Mouse (Mus musculus) limb, embryonic 13.5 days (tissue): ENCODE measurements around the gene Dyrk3. TPM values are rescaled to one million over a fixed set of nuclear protein-coding genes. Genes with fewer than 3 reads are reported as not detected.

Source experiments
- ATAC-seq: fragments of 200-750 bp; cut with Nextera tagmentation; 2 replicates; pipeline ENCODE4 v1.8.0; 2017; ENCODE audit warnings: low read depth, moderate number of reproducible peaks, moderate TSS enrichment; ENCODE audit not compliant: low FRiP score
- H3K27ac ChIP-seq: fragments of 300-500 bp; sonication (generic); 2 replicates; pipeline ENCODE4 v1.5.1; 2015; ENCODE audit warnings: inconsistent platforms, mild to moderate bottlenecking, moderate library complexity
- H3K27me3 ChIP-seq: fragments of 300-500 bp; sonication (generic); 2 replicates; pipeline ENCODE4 v1.6.1; 2015; ENCODE audit warnings: mild to moderate bottlenecking, inconsistent platforms
- H3K36me3 ChIP-seq: fragments of 300-500 bp; sonication (generic); 2 replicates; pipeline ENCODE4 v1.6.1; 2015; ENCODE audit warnings: inconsistent platforms, mild to moderate bottlenecking, moderate library complexity
- H3K4me1 ChIP-seq: fragments of 300-500 bp; sonication (generic); 2 replicates; pipeline ENCODE4 v1.6.1; 2015; ENCODE audit warnings: inconsistent platforms
- H3K4me2 ChIP-seq: fragments of 300-500 bp; sonication (generic); replicated peaks from 2 replicates; pipeline ENCODE4 v1.6.1; 2015; ENCODE audit warnings: inconsistent platforms, mild to moderate bottlenecking, moderate library complexity
- H3K4me3 ChIP-seq: fragments of 300-500 bp; sonication (generic); 2 replicates; pipeline ENCODE4 v1.5.1; 2015; ENCODE audit warnings: moderate library complexity, mild to moderate bottlenecking, inconsistent platforms
- H3K9ac ChIP-seq: fragments of 300-500 bp; sonication (generic); 2 replicates; pipeline ENCODE4 v1.6.1; 2015; ENCODE audit warnings: mild to moderate bottlenecking, inconsistent platforms
- H3K9me3 ChIP-seq: fragments of 300-500 bp; sonication (generic); 2 replicates; pipeline ENCODE4 v1.6.1; 2016; ENCODE audit warnings: inconsistent platforms
- WGBS: fragments of 180-500 bp; shearing (Covaris S2); methylation state at CpG from one replicate; pipeline ENCODE4 v1.1.7; 2015; 5-methylcytosine and 5-hydroxymethylcytosine counted together
- polyA plus RNA-seq: library from polyadenylated mRNA; unstranded; fragments of >200 nt; fragmentation: Nextera tagmentation; extraction: Ambion mirVana; gene quantifications from 2 replicates; pipeline ENCODE4 v1.2.1, GENCODE M21; 2015

Dyrk3 gene
- polyA plus RNA-seq, 1 experiment from 2014 or later = 3.0 TPM

GRCm38 (mm10) chr1:131097700-131098094 is 40.4 kb downstream of the Dyrk3 start, which contains the start of gene Mapkapk2:
Gene Mapkapk2, minus strand, starts transcription at chr1:131097826.
- H3K36me3 ChIP-seq = no peaks in the 10 kb centered on the region
- H3K27me3 ChIP-seq = no peaks in the 10 kb centered on the region
- H3K9ac ChIP-seq = peak within 1 kb of the TSS; percentile 95
- no peaks in the 10 kb centered on the region for H3K9me3 ChIP-seq
- H3K4me1 ChIP-seq = peaks cover 41% of the 10 kb centered on the region
- peak within 1 kb of the TSS; percentile 85 for H3K4me2 ChIP-seq
- peak within 1 kb of the TSS; percentile 93 for H3K27ac ChIP-seq
- WGBS = under 1% methylated on average over 23 of the region's 32 CpGs
- ATAC-seq = peak; percentile 96
- peak within 1 kb of the TSS; percentile 92 for H3K4me3 ChIP-seq

- peak overlapping the region; percentile 93 for H3K27ac ChIP-seq
- H3K9me3 ChIP-seq = no peaks in the 10 kb centered on the region
- peak overlapping the region; percentile 92 for H3K4me3 ChIP-seq
- peak overlapping the region; percentile 85 for H3K4me2 ChIP-seq
- H3K36me3 ChIP-seq = no peaks in the 10 kb centered on the region
- WGBS = under 1% methylated on average over 79 of the region's 98 CpGs
- no peaks in the 10 kb centered on the region for H3K27me3 ChIP-seq
- peaks cover 47% of the 10 kb centered on the region for H3K4me1 ChIP-seq
- peak overlapping the region; percentile 95 for H3K9ac ChIP-seq
- peak; percentile 62 for ATAC-seq
These were observed 41.1 kb downstream of the Dyrk3 start for GRCm38 (mm10) chr1:131096803-131097699.

- H3K9ac ChIP-seq = peak overlapping the region; percentile 95
- peak overlapping the region; percentile 93 for H3K27ac ChIP-seq
- no peaks in the 10 kb centered on the region for H3K9me3 ChIP-seq
- no peaks in the 10 kb centered on the region for H3K27me3 ChIP-seq
- peak overlapping the region; percentile 92 for H3K4me3 ChIP-seq
- 30% methylated on average over 9 of the region's 9 CpGs for WGBS
- no peak for ATAC-seq
- peaks cover 53% of the 10 kb centered on the region for H3K4me1 ChIP-seq
- H3K4me2 ChIP-seq = peak overlapping the region; percentile 85
- H3K36me3 ChIP-seq = no peaks in the 10 kb centered on the region
These were observed 41.9 kb downstream of the Dyrk3 start for GRCm38 (mm10) chr1:131096132-131096695.

GRCm38 (mm10) chr1:131095574-131095973 is 42.6 kb downstream of the Dyrk3 start:
- H3K9me3 ChIP-seq = no peaks in the 10 kb centered on the region
- no peak overlapping the region for H3K27ac ChIP-seq
- H3K4me3 ChIP-seq = peak overlapping the region; percentile 92
- no peaks in the 10 kb centered on the region for H3K36me3 ChIP-seq
- H3K27me3 ChIP-seq = no peaks in the 10 kb centered on the region
- no peak for ATAC-seq
- H3K4me1 ChIP-seq = peaks cover 59% of the 10 kb centered on the region
- WGBS = 51% methylated on average over 8 of the region's 8 CpGs
- H3K4me2 ChIP-seq = peak overlapping the region; percentile 85
- peak overlapping the region; percentile 95 for H3K9ac ChIP-seq

DNA sequence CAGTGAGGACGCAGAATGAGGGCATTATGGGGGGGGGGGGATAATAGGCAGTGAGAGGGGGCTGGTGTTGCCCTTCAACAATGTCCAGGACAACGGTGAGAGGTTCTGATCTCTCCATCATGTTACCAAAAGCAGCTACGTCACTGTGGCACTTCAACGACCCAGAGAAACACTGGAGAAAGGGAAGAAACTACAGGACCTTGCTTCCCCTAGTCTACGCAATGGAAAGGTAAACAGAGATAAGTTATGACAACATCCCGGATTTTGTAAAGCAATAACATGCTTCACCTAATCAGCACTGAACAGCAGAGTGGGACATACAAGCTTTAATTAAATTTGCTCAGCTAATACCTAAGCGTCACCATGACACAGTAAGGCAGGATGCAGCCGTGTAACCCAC is 44.3 kb downstream of the Dyrk3 start:
- Histone ChIP-seq H3K4me1 (peaks cover 76% of the 10 kb centered on the region), H3K4me2 (no peak overlapping the region)
- 86% methylated on average over 8 of the region's 8 CpGs for WGBS

GRCm38 (mm10) chr1:131092846-131093245 is 45.3 kb downstream of the Dyrk3 start:
- H3K4me3 ChIP-seq = no peak overlapping the region
- no peak overlapping the region for H3K27ac ChIP-seq
- H3K9ac ChIP-seq = no peak overlapping the region
- no peak overlapping the region for H3K4me2 ChIP-seq
- 95% methylated on average over 3 of the region's 3 CpGs for WGBS
- peaks cover 80% of the 10 kb centered on the region for H3K4me1 ChIP-seq
- no peaks in the 10 kb centered on the region for H3K36me3 ChIP-seq
- H3K27me3 ChIP-seq = no peaks in the 10 kb centered on the region
- no peak for ATAC-seq
- H3K9me3 ChIP-seq = no peaks in the 10 kb centered on the region

More for the DNA sequence above, 44.3 kb downstream of the Dyrk3 start:
- Histone ChIP-seq H3K27ac (no peak overlapping the region), H3K9ac (no peak overlapping the region), H3K36me3 (no peaks in the 10 kb centered on the region), H3K4me3 (no peak overlapping the region), H3K27me3 (no peaks in the 10 kb centered on the region), H3K9me3 (no peaks in the 10 kb centered on the region)
- ATAC-seq = no peak

DNA sequence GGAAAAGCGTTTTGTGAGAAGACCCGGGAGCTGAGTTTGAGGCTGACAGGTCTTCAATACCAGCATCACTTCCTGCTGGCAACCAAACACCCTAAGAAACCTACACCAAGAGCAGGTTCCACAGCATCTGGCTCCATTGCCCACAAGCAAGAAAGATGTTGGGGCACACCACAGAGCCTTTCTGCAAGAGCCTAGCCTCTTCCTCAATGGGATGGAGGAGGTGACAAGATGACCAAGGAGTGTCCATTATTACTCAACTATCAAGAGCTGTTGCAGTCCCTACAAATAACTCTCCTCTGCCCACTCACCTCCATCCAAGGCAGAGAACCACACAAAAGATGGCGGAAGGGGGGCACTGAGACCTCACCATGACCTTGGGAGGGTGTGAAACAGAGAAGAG is 46.0 kb downstream of the Dyrk3 start:
- 86% methylated on average over 3 of the region's 3 CpGs for WGBS
- no peak overlapping the region for H3K27ac ChIP-seq
- peaks cover 86% of the 10 kb centered on the region for H3K4me1 ChIP-seq
- ATAC-seq = no peak
- no peak overlapping the region for H3K4me2 ChIP-seq
- H3K27me3 ChIP-seq = no peaks in the 10 kb centered on the region
- H3K4me3 ChIP-seq = no peak overlapping the region
- H3K9me3 ChIP-seq = no peaks in the 10 kb centered on the region
- H3K9ac ChIP-seq = no peak overlapping the region
- H3K36me3 ChIP-seq = no peaks in the 10 kb centered on the region

DNA sequence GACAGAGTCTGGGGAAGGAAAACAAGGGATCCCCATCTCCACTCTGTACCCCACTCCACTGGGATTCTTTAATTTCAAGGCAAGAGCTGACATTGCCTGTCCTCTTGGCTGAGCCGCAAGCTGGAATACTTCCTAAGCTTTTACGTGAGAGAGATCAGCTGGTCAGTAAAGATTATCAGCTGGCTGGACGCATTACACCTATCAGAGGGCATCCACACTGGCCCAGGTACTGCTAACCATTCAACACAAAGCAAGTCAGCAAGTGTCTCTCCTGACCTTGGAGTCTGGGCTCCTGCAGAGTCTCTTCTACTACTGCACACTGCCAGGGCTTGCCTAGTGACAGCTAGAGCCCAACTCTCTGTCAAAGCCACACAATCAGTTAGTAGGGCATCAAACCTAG is 46.7 kb downstream of the Dyrk3 start:
- Histone ChIP-seq H3K4me2 (no peak overlapping the region), H3K27ac (no peak overlapping the region), H3K27me3 (no peaks in the 10 kb centered on the region), H3K4me3 (no peak overlapping the region), H3K9ac (no peak overlapping the region), H3K36me3 (no peaks in the 10 kb centered on the region), H3K9me3 (no peaks in the 10 kb centered on the region), H3K4me1 (peaks cover 93% of the 10 kb centered on the region)
- no peak for ATAC-seq
- 77% methylated on average over 3 of the region's 3 CpGs for WGBS

DNA sequence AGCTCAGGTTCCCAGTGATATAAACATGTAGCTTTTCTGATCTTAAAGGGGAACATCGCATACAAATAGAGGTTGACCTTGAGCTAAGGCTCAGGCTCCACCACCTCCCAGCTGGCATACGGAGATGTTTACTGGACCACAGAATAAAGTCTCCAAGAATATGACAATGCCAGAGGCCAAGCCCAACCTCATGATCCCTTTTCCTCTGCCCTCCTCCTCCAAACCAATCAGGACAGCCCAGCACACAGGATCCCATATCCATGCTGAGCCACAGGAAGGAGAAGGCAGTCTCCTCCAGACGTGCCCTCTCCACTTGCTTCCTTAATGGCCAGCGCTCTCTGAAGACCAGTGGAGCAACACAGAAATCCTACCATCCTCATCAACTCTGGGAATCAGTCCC is 47.3 kb downstream of the Dyrk3 start:
- H3K4me3 ChIP-seq = no peak overlapping the region
- no peaks in the 10 kb centered on the region for H3K36me3 ChIP-seq
- H3K27me3 ChIP-seq = no peaks in the 10 kb centered on the region
- H3K4me2 ChIP-seq = no peak overlapping the region
- ATAC-seq = no peak
- H3K9ac ChIP-seq = no peak overlapping the region
- H3K4me1 ChIP-seq = peaks cover 94% of the 10 kb centered on the region
- no peak overlapping the region for H3K27ac ChIP-seq
- no peaks in the 10 kb centered on the region for H3K9me3 ChIP-seq
- WGBS = 68% methylated on average over 4 of the region's 4 CpGs

DNA sequence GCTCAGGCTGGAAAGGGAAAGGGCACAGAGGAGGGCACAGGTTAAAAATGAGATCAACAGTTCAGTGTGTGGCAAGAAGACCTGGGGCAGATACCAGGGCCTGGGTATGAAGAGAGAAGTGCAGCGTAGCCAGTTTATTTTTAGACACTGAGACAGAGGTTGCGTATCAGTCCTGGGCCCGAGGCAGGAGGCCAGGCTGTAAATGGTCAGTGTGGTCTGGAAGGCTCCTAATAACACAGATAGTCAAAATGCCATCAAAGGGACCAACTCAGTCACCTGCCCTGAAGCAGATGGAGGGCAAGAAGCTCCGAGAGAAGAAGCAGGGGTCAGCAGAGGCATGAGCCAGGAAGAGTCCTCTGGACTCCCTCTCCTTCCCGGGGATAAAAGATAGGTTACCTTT is 47.9 kb downstream of the Dyrk3 start:
- Histone ChIP-seq H3K9me3 (no peaks in the 10 kb centered on the region), H3K9ac (no peak overlapping the region), H3K27ac (peak overlapping the region; percentile 22; the same call in 1 of the 2 replicates), H3K4me2 (no peak overlapping the region), H3K4me3 (no peak overlapping the region), H3K4me1 (peaks cover 90% of the 10 kb centered on the region), H3K27me3 (no peaks in the 10 kb centered on the region), H3K36me3 (no peaks in the 10 kb centered on the region)
- 74% methylated on average over 5 of the region's 5 CpGs for WGBS
- no peak for ATAC-seq

DNA sequence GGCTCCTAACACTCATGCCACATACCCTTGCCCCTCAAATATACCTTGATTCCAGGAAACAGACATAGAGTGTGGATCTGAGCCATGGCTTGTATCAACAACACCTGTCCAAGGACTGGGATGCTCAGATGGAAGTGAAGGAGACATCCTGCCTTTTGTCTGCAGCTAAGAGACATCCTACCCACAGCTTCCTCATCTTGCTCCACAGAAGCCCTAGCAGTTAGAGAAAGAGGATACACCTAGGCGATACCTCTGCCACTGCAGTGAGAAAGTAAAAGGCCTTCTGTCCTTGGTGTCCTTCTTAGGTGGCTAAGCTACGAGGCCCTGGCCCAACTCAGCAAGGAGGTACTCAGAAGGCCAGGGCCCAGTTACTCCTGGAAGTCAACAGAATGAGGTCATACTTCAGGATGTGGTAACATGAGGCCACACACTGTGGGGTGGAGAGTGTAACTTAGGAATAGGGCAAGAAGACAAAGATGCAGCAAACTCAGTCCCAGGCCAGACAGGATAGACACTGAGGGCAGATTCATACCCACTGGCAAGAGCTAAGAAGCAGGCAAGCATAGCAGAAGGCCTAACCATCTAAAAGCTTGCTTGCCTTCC is 48.5 kb downstream of the Dyrk3 start:
- peak overlapping the region; percentile 28; the same call in 1 of the 2 replicates for H3K27ac ChIP-seq
- no peaks in the 10 kb centered on the region for H3K27me3 ChIP-seq
- H3K4me1 ChIP-seq = peaks cover 90% of the 10 kb centered on the region
- WGBS = 73% methylated on average over 2 of the region's 2 CpGs
- no peaks in the 10 kb centered on the region for H3K9me3 ChIP-seq
- H3K4me2 ChIP-seq = 0 out of 2 replicates have a peak overlapping the region, but pooled peaks have one; percentile 14
- H3K4me3 ChIP-seq = no peak overlapping the region
- H3K36me3 ChIP-seq = no peaks in the 10 kb centered on the region
- no peak for ATAC-seq
- H3K9ac ChIP-seq = peak overlapping the region; percentile 19

DNA sequence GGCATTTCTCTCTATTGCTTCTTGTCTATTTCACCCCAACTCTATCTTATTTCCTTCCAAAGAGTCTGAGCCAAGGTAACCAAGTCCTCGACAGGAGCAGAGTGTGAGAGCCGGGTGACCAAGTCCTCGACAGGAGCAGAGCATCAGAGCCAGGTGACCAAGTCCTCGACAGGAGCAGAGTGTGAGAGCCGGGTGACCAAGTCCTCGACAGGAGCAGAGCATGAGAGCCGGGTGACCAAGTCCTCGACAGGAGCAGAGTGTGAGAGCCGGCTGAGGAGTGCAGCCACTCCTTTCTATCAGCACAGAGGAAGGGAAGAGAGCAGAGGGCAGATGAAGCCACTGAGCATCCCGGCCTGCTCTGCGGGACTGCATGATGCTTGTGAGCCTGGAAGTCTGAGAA is 49.6 kb downstream of the Dyrk3 start:
- Histone ChIP-seq H3K27me3 (no peaks in the 10 kb centered on the region), H3K27ac (no peak overlapping the region), H3K9ac (no peak overlapping the region), H3K36me3 (no peaks in the 10 kb centered on the region), H3K9me3 (no peaks in the 10 kb centered on the region), H3K4me3 (no peak overlapping the region), H3K4me1 (peaks cover 91% of the 10 kb centered on the region), H3K4me2 (peak overlapping the region; percentile 14)
- no peak for ATAC-seq
- WGBS = 63% methylated on average over 11 of the region's 11 CpGs
